Mouse (Mus musculus) frontal cortex, postnatal 25 days (tissue): ENCODE measurements at regions not wholly inside any gene's neighbourhood (a gene's known extent, or its start where the extent isn't known, plus 50 kb on each side); places are given as distances from the start of the nearest gene placed in this dataset.
"Not testable (repeated sequence)": the region's sequence is repeated elsewhere in the genome, so short reads cannot be mapped to it uniquely, and the experiment has no call there.

ENCODE experiments used
- DNase-seq, 2 experiments: peaks; one replicate each; pipeline ENCODE4 v3.0.0; 2022; ENCODE audit warnings: low spot score in 2 of 2

GRCm38 (mm10) chr16:55580827-55581226, 257.9 kb downstream of the Nfkbiz start:
- DNase-seq, result no peak

- DNase-seq, result no peak
These were observed 260.0 kb downstream of the Nfkbiz start for GRCm38 (mm10) chr16:55578686-55579085.

GRCm38 (mm10) chr16:55575609-55576283, 263.0 kb downstream of the Nfkbiz start:
- DNase-seq, result not testable (repeated sequence)

GRCm38 (mm10) chr16:55571106-55571505, 267.6 kb downstream of the Nfkbiz start:
- DNase-seq, result no peak

GRCm38 (mm10) chr16:55570097-55570496, 268.6 kb downstream of the Nfkbiz start:
- DNase-seq, result no peak

GRCm38 (mm10) chr16:55555821-55556535, 258.2 kb upstream of the Zpld1 start:
- DNase-seq, result no peak

- DNase-seq, result no peak
These were observed 257.4 kb upstream of the Zpld1 start for GRCm38 (mm10) chr16:55555224-55555623.

GRCm38 (mm10) chr16:55553896-55554295, 256.1 kb upstream of the Zpld1 start:
- DNase-seq, result no peak

GRCm38 (mm10) chr16:55551348-55551747, 253.6 kb upstream of the Zpld1 start:
- no peak for DNase-seq

- DNase-seq, result no peak
These were observed 253.0 kb upstream of the Zpld1 start for GRCm38 (mm10) chr16:55550649-55551312.

- no peak for DNase-seq
These were observed 249.3 kb upstream of the Zpld1 start for GRCm38 (mm10) chr16:55547095-55547494.

GRCm38 (mm10) chr16:55540336-55541015, 242.7 kb upstream of the Zpld1 start:
- DNase-seq, result no peak

- no peak for DNase-seq
These were observed 241.4 kb upstream of the Zpld1 start for GRCm38 (mm10) chr16:55539179-55539578.

GRCm38 (mm10) chr16:55537548-55537947, 239.8 kb upstream of the Zpld1 start:
- DNase-seq, result no peak

- no peak for DNase-seq
These were observed 234.9 kb upstream of the Zpld1 start for GRCm38 (mm10) chr16:55532686-55533085.

- DNase-seq, result no peak
These were observed 233.1 kb upstream of the Zpld1 start for GRCm38 (mm10) chr16:55530844-55531243.

GRCm38 (mm10) chr16:55527680-55528079, 229.9 kb upstream of the Zpld1 start:
- DNase-seq, result no peak

GRCm38 (mm10) chr16:55526230-55526842, 228.6 kb upstream of the Zpld1 start:
- DNase-seq, result no peak

GRCm38 (mm10) chr16:55523264-55523663, 225.5 kb upstream of the Zpld1 start:
- DNase-seq, result no peak

GRCm38 (mm10) chr16:55522283-55522682, 224.5 kb upstream of the Zpld1 start:
- DNase-seq, result no peak

- DNase-seq, result no peak
These were observed 223.7 kb upstream of the Zpld1 start for GRCm38 (mm10) chr16:55521421-55521971.
